21 mouse cellular contexts compared by ENCODE assay signal in genomic region chr16:49945084-49945483, GRCm38 (mm10).
"Had no signal": no experiment of that assay in that cellular context is flagged by ENCODE, and none has a peak within 500 bp of the region (broad histone marks: within the 10 kb centered on the region; RNA-seq: fewer than 3 reads in every experiment).

No protein-coding gene starts in this region.

- H3K36me3 ChIP-seq: liver, embryonic 13.5 days; midbrain, embryonic 15.5 days; neural tube, embryonic 15.5 days had no signal

- H3K4me2 ChIP-seq: liver, embryonic 13.5 days; midbrain, embryonic 11.5 days; midbrain, embryonic 15.5 days; neural tube, embryonic 15.5 days had no signal

- H3K4me3 ChIP-seq: left cerebral cortex, adult 2 months; liver, embryonic 13.5 days; midbrain, embryonic 15.5 days; myocyte; neural tube, embryonic 15.5 days had no signal

- H3K9me3 ChIP-seq: liver, embryonic 13.5 days; midbrain, embryonic 15.5 days; neural tube, embryonic 15.5 days had no signal

- ATAC-seq: intestine, embryonic 16.5 days; midbrain, embryonic 15.5 days had no signal

- DNase-seq: kidney, adult 18-20 months; kidney, adult 9 months; kidney, postnatal 25 days; layer of hippocampus, postnatal 36 days; liver, embryonic 13.5 days; lung, postnatal 10 days; lung, postnatal 4 days; right cerebral cortex, adult 18-20 months; right cerebral cortex, postnatal 14 days; right cerebral cortex, postnatal 4 days; thymus, adult 2 months; thymus, postnatal 14 days; thymus, postnatal 4 days had no signal

- H3K9ac ChIP-seq: liver, embryonic 13.5 days; midbrain, embryonic 15.5 days; neural tube, embryonic 15.5 days had no signal

- H3K27ac ChIP-seq: kidney, postnatal 0 days; left cerebral cortex, adult 2 months; liver, embryonic 13.5 days; midbrain, embryonic 15.5 days; neural tube, embryonic 15.5 days; stomach, postnatal 0 days had no signal

- H3K27me3 ChIP-seq: liver, embryonic 13.5 days; midbrain, embryonic 15.5 days; neural tube, embryonic 15.5 days had no signal

- H3K4me1 ChIP-seq: liver, embryonic 13.5 days; midbrain, embryonic 15.5 days; neural tube, embryonic 15.5 days had no signal
